Mouse (Mus musculus): ENCODE measurements around the gene Cfap61. TPM values are rescaled to one million over a fixed set of nuclear protein-coding genes. Genes with fewer than 3 reads are reported as not detected.
A peak's percentile ranks its signal among the peaks of the same experiment; 100 is the strongest.

Gene Cfap61
- total RNA-seq, 2 experiments from 2014 or later, result 1.8 to 2.4 TPM

DNA sequence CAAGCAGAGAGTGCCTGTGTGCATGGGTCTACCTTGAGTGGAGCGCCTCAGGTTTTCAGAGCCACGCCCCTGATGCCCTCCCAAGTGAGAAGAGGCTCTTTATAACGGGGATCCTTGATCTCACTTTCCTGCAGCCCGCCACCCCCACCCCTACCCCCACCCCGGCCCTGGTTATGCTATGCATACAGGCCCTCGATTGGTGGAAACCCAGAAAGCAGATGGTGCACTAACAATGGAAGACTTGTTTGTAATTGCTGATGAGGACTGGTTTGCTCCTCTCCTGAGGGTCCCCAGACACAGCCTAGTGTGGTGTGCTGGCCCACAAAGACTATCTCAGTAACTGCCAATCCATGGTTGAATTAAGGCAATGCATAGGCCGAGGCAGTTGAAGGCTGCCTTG lies 314.4 kb downstream of the Cfap61 start:
- intact Hi-C loops (cut with DNase I), result no loop called here
- DNase-seq, result no peak

DNA sequence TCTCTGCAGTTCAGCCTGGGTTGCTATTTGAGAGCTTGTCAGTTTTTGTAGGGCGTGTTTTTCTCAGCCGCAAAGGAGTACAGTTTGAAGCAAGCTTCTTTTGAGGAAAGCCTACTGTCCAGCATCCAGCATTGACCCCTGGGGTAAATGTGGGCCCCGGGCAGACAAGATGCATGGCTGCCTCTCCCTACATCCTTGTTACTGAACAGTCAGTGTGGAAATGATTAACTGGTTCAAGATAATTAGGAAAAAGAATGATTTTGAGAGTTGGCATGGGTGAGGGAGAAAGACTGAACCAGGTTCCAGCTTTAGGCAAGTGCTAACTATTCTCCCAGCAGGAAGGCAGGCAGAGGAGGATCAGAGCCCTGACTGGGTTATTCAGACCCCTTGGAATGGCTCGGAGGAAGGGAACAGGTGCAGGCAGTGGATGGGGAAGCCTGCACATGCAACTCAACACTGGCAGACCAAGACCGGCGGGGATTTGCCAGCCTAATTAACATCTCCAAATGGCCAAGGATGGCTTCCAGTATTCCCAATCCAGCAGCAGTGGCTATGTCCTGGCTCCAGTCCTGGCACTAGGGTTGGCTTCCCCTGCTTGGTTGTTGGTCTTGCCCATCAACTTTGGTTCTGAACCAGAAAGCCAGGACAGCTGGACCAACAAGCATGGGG lies 315.8 kb downstream of the Cfap61 start:
- intact Hi-C loops (cut with DNase I), result no loop called here
- peak; percentile 86 for DNase-seq

DNA sequence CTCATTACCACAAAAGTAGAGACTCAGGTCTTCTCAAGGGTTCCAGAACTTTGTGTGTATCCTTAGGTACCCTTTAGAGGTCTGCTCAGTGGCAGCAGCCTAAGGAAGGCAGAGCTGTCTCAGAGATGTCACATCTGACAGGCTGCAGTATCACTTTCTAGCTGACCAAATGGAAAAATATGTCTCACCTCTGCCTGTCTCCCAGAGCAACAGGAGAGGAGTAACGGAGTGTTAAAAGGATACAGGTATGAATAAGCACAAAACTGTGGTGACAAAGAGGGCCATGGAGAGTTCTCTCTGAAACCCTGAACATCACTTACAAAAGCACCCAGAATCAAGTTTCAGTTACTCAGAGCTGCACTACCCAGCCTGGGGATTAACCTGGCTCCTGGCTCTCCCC lies 319.8 kb downstream of the Cfap61 start:
- intact Hi-C loops (cut with DNase I), result no loop called here
- DNase-seq, result no peak

DNA sequence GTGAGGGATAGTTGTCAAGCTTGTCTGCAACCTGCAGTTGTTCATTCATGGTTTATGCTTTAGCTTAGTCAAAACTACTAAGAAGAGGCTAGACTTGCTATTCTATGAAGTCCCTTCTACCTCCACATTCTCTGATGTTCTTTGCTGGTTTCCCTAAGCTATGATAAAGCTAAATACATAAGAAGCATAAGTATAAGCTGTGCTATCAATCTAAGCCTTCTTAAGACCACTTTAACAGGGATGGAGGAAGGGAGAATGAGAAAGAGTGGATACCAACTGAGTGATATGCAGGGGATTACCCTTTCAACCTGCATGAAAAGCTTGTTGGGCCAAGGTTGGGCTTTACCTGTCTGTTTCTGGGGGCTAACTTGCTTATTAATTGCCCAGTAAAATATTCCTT lies 321.1 kb downstream of the Cfap61 start:
- intact Hi-C loops (cut with DNase I), result no loop called here
- DNase-seq, result no peak

DNA sequence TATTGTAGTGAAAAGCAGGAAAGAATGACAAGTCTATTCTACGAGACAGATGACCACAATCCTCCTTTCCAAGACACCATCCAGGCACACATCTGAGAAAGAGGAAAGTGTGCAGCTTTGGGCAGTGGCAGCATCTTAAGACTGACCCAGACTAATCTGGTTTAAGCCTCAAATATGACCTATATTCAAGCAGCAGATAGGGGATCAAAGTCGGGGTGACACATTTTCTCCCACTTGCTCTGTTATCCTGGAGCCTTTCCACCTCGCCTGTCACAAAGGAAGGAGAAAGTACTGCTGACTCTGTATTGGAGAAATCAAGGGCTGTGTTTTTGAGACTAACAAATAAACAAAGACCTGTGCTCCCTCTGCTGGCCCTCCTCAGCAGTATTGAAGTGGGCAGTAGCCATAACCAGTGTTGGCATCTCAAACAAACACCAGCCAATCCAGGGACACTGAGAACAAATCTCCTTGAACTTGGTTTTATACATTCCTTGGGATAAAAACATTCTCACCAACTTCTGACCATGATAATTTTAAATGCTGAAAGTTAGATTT lies 321.8 kb downstream of the Cfap61 start:
- peak; percentile 77 for DNase-seq
- intact Hi-C loops (cut with DNase I), result no loop called here

DNA sequence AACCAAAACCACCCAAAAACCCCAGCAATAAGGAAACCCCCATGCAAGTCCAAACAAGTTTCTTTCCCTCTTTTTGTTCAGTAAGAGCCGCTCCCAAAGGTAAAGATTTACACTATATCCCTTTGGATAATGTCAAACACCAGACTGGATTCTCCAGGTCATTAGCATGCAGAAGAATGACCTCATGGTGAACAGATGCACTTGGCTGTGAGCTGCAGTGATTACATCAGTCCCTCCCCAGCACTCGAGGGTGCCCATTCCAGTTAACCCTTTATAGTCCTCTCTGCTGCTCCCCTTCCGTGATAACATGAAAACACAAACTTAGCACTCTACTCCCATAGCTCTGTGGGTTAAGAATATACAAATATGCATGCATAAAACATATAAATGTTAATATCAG lies 322.5 kb downstream of the Cfap61 start:
- peak; percentile 55 for DNase-seq
- intact Hi-C loops (cut with DNase I), result no loop called here

DNA sequence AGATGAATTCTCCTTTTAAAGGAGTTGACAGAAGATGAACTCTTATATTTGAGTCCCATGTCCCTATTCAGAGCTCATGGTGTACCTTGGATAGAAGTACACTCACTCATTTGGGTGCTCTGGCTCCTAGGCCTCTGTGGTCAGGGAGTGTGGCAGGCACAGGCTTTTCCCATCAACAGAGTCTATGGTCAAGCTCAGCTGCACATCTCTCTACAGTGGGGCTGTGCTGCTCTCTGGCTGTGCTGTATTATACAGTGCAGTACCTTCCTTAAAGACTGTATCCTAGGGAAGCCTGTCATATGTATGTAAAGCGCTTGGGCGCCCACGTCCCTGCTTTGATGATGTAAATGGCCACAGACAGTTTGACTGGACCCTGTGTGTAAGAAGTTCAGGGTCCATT lies 323.0 kb downstream of the Cfap61 start:
- no peak for DNase-seq
- intact Hi-C loops (cut with DNase I), result no loop called here

DNA sequence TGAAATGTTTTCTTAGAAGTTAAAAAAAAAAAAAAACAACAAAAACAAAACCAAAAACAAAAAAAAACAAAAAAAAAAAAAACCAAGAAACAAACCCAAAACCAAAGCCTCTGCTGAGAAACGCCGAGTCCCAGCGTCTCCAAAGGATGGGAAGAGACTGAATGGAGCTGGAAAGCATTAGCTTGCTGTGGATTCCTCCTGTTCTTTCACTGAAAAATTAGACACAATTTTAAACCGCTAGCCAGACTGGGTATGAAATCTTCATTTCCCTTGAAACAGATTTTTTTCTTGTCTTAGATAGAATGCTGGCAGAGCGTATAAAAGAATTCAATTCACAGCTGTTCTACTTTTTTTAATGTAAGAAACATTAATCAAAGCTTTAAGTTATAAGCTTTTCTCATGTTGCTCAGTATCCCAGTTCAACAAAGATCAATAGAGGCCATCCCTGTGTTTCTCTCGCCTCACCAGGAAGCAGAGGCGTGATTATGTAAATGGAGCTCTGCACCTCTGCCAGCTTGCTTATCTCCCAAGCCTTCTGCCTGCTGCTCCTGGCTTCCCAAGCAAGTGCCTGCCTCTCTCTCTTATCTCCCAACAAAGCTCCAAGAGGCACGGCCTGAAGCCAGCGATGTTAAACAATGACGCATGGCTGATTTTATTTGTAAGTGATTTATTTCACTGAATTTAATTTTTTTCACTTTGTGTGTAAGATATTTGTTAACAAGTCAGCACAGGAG lies 324.3 kb downstream of the Cfap61 start:
- DNase-seq, result peak; percentile 55
- intact Hi-C loops (cut with DNase I), result no loop called here

DNA sequence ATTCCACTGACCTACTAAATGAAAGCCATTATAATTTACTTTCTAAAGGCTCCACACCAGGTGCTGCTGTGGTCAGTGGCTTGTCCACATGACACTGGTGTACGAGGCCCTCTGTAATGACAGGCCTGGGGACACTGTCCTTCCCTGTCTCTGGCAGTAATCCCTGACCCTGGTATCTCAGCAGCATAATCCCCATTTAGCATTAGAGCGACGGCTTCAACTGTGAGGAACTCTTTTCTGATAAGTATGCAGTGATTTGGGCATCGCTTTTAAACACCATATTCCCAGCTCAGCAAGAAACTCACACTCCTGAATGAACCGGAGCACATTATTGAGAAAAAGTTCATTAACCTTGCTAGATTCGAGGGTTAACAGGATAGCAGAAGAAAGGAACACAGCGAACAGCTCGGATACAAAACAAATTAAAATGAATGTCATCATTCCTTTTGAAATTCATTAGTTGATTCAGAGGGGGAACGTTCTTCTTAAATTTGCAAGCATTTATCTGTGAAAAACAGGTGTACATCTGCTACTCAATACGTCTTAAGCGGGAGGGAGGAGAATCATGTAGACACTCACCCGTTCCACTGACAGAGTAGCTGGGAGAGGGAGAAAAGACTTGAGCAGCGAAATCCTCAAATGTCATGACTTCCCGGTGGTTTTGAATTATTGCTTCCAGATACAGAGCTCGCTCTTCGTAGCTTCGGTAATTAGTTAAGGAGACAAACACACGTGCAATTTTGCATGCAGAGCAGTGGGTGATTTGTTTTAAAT lies 325.4 kb downstream of the Cfap61 start:
- intact Hi-C loops (cut with DNase I), result no loop called here
- no peak for DNase-seq

DNA sequence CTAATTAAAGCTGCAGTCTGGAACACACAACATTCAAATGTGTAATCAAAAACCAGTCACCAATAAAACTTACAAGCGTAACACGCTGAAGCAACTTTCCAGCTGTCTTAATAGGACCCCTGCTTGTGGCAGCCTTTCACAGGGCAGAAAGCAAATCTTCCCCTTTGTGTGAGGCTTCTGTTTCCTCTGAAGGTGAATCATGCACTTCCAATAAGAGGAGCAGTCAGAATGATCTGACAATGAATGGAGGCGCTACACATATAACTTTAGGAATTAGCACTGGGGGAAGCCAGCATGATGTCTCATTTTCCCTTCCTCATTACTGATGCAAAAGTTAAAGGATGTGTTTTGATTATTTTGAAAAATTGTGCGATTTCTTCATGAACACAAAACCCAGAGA lies 326.6 kb downstream of the Cfap61 start:
- no peak for DNase-seq
- intact Hi-C loops (cut with DNase I), result no loop called here

DNA sequence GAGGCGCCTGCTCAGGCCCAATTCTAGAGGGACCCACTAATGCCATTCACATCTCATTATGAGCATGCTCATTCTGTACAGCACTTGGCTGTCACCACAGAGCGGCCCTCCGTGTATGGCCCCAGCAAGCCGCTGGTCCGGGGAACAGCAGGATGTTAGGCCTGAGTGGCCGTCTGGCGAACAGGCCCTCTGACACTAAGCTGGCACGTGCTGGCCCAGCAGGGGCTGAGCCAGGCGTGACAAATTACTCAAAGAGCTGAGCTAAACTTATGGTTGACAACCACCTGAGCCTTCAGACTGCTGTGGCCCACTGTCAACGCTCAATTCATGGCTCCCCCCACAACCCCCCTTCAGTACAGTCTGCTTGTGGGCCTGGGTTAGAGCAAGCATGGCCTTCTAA lies 327.6 kb downstream of the Cfap61 start:
- intact Hi-C loops (cut with DNase I), result no loop called here
- peak; percentile 93 for DNase-seq

DNA sequence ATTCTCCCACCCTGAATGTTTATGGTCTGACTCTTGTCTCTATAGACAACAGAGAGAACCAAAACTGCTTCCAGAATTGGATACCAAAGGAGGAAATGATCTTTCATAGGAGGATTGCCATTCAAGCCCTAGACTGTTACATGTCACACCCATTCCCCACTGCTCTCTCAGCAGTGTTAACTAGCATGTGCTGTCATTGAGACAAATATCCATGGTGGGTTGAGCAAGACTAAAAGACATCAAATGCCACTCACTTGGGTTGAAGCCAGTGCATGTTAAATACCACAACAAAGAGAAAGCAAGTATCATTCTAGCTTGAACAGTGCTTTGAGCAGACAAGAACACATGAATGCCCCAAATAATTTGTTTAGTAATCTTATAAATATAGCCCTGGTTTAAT lies 328.4 kb downstream of the Cfap61 start:
- no peak for DNase-seq
- intact Hi-C loops (cut with DNase I), result no loop called here

Other genes with a start within 250 kb of the Cfap61 start
- 10 to 100 TPM; 60.9 to 67.9 TPM for gene Naa20, start 32.7 kb upstream of the Cfap61 start, total RNA-seq (2021)
- 10 to 100 TPM; 22.5 to 24.3 TPM for gene Crnkl1, start 230 bp downstream of the Cfap61 start, total RNA-seq (2021)